Mouse (Mus musculus): ENCODE data around the gene Sema3g. TPM values are rescaled to one million over a fixed set of nuclear protein-coding genes. Genes with fewer than 3 reads are reported as not detected.

Sema3g gene
- total and polyA plus RNA-seq, 2 experiments from 2014 or later = 0.44 to 4.1 TPM

DNA sequence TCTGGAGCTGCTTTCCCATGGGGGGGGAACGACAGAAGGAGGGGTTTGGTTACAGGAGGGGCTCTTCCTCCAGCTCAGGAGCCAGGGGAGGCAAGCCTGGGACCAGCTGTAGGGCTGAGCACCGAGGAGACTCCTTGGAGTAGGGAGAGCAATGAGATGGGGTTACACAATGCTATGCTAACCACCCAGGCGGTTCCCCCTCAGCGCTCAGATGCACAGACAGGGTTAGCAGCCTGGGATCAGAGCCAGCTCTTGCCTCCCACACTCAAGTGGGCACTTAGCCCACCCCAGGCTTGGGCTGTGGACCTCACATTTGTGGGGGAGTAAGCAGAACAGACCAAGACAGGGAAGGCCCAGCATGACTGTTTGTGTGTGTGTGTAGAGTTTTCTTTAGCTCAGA is 9.3 kb downstream of the Sema3g start:
- TF ChIP-seq CTCF (IDR thresholded peaks at IDR 0.05) = no peak
- Histone ChIP-seq H3K9ac (replicated peaks; ENCODE audit: low read length, poor library complexity, severe bottlenecking) (no peak overlapping the region), H3K27ac (ENCODE audit: low read depth, low read length) (no peak overlapping the region), H3K4me2 (ENCODE audit: low read depth, low read length, poor library complexity, severe bottlenecking) (no peak overlapping the region), H3K9me3 (ENCODE audit: low read length) (no peaks in the 10 kb centered on the region), H3K36me3 (ENCODE audit: insufficient read depth, low read length) (no peaks in the 10 kb centered on the region), H3K27me3 (ENCODE audit: insufficient read depth, low read length) (no peaks in the 10 kb centered on the region), H3K4me1 (ENCODE audit: insufficient read depth, low read length) (no peaks in the 10 kb centered on the region), H3K4me3 (ENCODE audit: low read depth, low read length) (no peak overlapping the region)
- peak; percentile 33; the same call in 1 of the 2 replicates for ATAC-seq (ENCODE audit: low FRiP score)
- WGBS = 65% methylated on average over 4 of the region's 4 CpGs
- peak; percentile 70 for DNase-seq (ENCODE audit: low spot score)

DNA sequence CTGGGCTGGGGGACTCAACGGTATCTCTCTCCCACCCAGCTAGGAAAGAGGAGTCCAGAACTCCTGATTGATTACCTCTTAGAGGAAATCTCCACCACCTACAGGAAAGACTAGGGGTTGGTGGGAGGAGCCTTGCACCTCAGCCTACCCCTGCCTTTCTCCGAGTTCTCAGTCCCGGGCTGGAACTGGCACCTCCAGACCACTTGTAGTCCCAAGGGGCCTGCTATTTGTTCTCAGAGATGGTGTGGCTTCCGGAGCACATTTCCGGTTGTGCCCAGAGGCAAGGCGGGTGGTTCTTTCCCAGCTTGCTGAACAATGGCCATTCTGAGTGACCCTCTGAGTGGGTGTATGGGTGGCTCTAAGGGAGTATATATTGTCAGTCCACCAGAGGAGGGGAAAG is 10.6 kb downstream of the Sema3g start:
- ATAC-seq (ENCODE audit: low FRiP score) = no peak
- H3K27ac ChIP-seq (ENCODE audit: low read depth, low read length) = no peak overlapping the region
- H3K4me1 ChIP-seq (ENCODE audit: insufficient read depth, low read length) = no peaks in the 10 kb centered on the region
- H3K4me2 ChIP-seq (ENCODE audit: low read depth, low read length, poor library complexity, severe bottlenecking) = no peak overlapping the region
- no peak for DNase-seq (ENCODE audit: low spot score)
- TF ChIP-seq CTCF (IDR thresholded peaks at IDR 0.05) = no peak
- H3K27me3 ChIP-seq (ENCODE audit: insufficient read depth, low read length) = no peaks in the 10 kb centered on the region
- WGBS = 78% methylated on average over 6 of the region's 6 CpGs
- H3K9ac ChIP-seq (replicated peaks; ENCODE audit: low read length, poor library complexity, severe bottlenecking) = no peak overlapping the region
- H3K4me3 ChIP-seq (ENCODE audit: low read depth, low read length) = no peak overlapping the region
- no peaks in the 10 kb centered on the region for H3K9me3 ChIP-seq (ENCODE audit: low read length)
- H3K36me3 ChIP-seq (ENCODE audit: insufficient read depth, low read length) = no peaks in the 10 kb centered on the region

DNA sequence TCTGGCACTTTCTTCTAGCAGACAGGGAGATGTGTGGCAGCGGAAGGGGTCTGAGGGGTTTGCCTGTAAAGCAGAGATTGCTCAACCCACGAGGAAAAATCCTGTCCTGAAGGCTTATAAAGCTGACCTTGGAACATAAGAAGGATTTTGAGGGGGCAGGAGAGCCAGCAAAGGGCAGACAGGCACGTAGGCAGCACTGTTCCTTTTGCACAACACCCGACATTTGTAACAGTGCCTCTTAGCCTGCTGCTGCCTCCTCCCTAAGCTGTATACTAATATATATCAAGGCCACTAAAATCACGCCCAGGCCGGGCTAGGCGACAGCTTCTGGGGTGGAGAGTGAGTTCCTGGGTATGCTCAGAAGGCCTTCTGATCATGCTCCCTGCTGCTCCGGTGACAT is 12.8 kb downstream of the Sema3g start:
- DNase-seq (ENCODE audit: low spot score) (no peak), ATAC-seq (ENCODE audit: low FRiP score) (no peak)
- H3K4me1 ChIP-seq (ENCODE audit: insufficient read depth, low read length) = no peaks in the 10 kb centered on the region
- no peak overlapping the region for H3K4me2 ChIP-seq (ENCODE audit: low read depth, low read length, poor library complexity, severe bottlenecking)
- H3K9ac ChIP-seq (replicated peaks; ENCODE audit: low read length, poor library complexity, severe bottlenecking) = no peak overlapping the region
- TF ChIP-seq CTCF (IDR thresholded peaks at IDR 0.05) = no peak
- H3K36me3 ChIP-seq (ENCODE audit: insufficient read depth, low read length) = no peaks in the 10 kb centered on the region
- WGBS = 73% methylated on average over 8 of the region's 8 CpGs
- H3K4me3 ChIP-seq (ENCODE audit: low read depth, low read length) = no peak overlapping the region
- H3K27me3 ChIP-seq (ENCODE audit: insufficient read depth, low read length) = no peaks in the 10 kb centered on the region
- no peaks in the 10 kb centered on the region for H3K9me3 ChIP-seq (ENCODE audit: low read length)
- no peak overlapping the region for H3K27ac ChIP-seq (ENCODE audit: low read depth, low read length)

DNA sequence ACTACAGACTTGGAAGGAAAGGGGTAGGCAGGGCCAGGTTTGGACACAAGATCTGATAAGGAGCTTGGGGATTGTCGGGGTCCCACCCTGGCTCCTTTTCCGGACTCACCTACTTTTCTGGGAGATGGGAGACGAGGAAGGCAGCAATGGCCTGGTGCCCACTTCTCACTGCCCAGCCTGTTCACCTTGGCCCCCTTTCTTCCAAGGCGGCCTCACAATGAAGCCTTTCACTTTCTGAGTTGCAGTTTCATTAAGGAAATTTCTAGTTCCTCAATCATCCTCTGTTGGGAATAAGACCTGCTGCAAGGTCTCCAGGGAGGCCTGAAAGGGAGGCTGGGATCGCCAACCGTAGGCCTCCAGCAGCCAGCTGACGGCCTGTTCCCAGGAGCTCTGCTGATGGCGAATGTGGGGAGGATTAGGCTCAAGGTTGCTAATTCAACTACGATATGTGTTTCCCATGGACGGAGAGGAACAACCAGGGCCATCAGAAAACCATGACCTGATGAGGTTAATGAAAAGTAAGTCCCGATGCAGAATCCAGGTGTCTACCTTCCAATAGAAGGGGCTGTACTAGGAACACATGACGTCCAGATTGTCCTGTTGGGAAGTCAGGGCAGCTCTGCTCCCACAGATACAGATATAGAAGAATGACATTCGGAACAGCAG is 14.9 kb downstream of the Sema3g start:
- no peak for ATAC-seq (ENCODE audit: low FRiP score)

DNA sequence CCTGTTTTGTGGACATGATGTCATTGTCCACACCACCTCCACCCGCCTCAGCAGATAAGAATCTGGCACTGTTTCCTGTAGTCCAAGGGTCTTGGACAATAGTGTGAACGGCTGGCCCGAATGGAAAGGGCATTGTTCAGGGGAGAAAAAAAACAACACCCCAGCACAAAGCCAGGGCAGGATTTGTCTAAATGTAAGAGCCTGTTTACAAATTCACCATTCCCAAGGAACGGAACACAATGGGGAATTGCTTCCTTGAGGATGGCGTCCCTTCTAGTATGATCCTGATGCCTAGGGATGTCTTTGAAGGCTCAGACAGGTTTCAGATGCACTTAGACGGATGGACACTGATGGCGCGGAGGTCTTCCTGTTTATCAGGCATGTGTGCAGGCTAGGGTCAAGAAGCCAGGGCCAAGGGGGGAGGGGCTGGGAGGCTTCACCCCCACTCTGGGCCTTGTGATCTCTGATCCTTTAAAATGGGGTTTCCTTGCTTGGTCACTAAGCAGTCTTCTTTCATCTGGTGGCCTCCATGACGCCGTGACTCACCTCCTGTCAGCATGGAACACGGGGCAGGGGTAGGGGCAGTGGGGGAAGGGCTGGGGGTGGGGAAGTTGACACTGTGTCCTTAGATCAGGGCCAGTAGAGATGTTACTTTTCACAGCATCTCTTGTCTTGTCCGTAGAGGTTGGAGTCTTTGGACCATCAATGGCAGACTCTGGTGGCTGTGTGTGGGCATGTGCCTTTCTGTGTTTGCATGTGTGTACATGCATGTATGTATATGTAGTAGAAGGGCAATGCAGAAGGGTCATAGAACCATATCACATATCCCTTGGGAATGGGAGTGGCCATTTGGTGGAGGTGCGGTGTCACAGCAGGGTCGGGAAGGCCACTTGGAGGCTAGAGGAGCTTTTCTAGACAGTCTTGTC is 15.7 kb downstream of the Sema3g start:
- Histone ChIP-seq H3K27ac (ENCODE audit: low read depth, low read length) (no peak overlapping the region), H3K4me3 (ENCODE audit: low read depth, low read length) (no peak overlapping the region), H3K27me3 (ENCODE audit: insufficient read depth, low read length) (no peaks in the 10 kb centered on the region), H3K36me3 (ENCODE audit: insufficient read depth, low read length) (no peaks in the 10 kb centered on the region), H3K9ac (replicated peaks; ENCODE audit: low read length, poor library complexity, severe bottlenecking) (no peak overlapping the region), H3K4me2 (ENCODE audit: low read depth, low read length, poor library complexity, severe bottlenecking) (no peak overlapping the region), H3K9me3 (ENCODE audit: low read length) (no peaks in the 10 kb centered on the region), H3K4me1 (ENCODE audit: insufficient read depth, low read length) (no peaks in the 10 kb centered on the region)
- 88% methylated on average over 14 of the region's 14 CpGs for WGBS
- no peak for TF ChIP-seq CTCF (IDR thresholded peaks at IDR 0.05)
- no peak for DNase-seq (ENCODE audit: low spot score)
- peak; percentile 23; the same call in 1 of the 2 replicates for ATAC-seq (ENCODE audit: low FRiP score)

More for the DNA sequence above, 14.9 kb downstream of the Sema3g start:
- H3K27me3 ChIP-seq (ENCODE audit: insufficient read depth, low read length) = no peaks in the 10 kb centered on the region
- no peak for DNase-seq (ENCODE audit: low spot score)
- no peak for TF ChIP-seq CTCF (IDR thresholded peaks at IDR 0.05)
- no peak overlapping the region for H3K4me2 ChIP-seq (ENCODE audit: low read depth, low read length, poor library complexity, severe bottlenecking)
- WGBS = 79% methylated on average over 13 of the region's 13 CpGs
- no peak overlapping the region for H3K27ac ChIP-seq (ENCODE audit: low read depth, low read length)
- no peak overlapping the region for H3K4me3 ChIP-seq (ENCODE audit: low read depth, low read length)
- no peaks in the 10 kb centered on the region for H3K4me1 ChIP-seq (ENCODE audit: insufficient read depth, low read length)
- H3K36me3 ChIP-seq (ENCODE audit: insufficient read depth, low read length) = no peaks in the 10 kb centered on the region
- no peaks in the 10 kb centered on the region for H3K9me3 ChIP-seq (ENCODE audit: low read length)
- H3K9ac ChIP-seq (replicated peaks; ENCODE audit: low read length, poor library complexity, severe bottlenecking) = no peak overlapping the region

All from midbrain, postnatal 0 days (tissue).